Mouse (Mus musculus) megakaryocyte-erythroid progenitor cell, adult 5-6 weeks (primary cell): ENCODE measurements around the gene Cks1b. TPM values are rescaled to one million over a fixed set of nuclear protein-coding genes. Genes with fewer than 3 reads are reported as not detected.
A peak's percentile ranks its signal among the peaks of the same experiment; 100 is the strongest.
"Not testable (repeated sequence)": the region's sequence is repeated elsewhere in the genome, so short reads cannot be mapped to it uniquely, and the experiment has no call there.

Source experiments
- ATAC-seq: replicated peaks from 2 replicates; pipeline ENCODE4 v1.8.0; 2016; ENCODE audit warnings: mild to moderate bottlenecking, inconsistent platforms; ENCODE audit not compliant: severe bottlenecking, poor library complexity, low FRiP score, low TSS enrichment
- total RNA-seq, 2 experiments: library from RNA; stranded (forward) in 1 of 2; stranded (reverse) in 1 of 2; fragments of 200-1000, 215-1000 nt in 1 of 2; fragments of >200 nt in 1 of 2; fragmentation: Nextera tagmentation in 1 of 2; gene quantifications; 2 replicates each; pipeline ENCODE4 v1.2.3; 2014 to 2017

Gene Cks1b
- total RNA-seq, 2 experiments from 2014 or later, result 127 to 237 TPM

DNA sequence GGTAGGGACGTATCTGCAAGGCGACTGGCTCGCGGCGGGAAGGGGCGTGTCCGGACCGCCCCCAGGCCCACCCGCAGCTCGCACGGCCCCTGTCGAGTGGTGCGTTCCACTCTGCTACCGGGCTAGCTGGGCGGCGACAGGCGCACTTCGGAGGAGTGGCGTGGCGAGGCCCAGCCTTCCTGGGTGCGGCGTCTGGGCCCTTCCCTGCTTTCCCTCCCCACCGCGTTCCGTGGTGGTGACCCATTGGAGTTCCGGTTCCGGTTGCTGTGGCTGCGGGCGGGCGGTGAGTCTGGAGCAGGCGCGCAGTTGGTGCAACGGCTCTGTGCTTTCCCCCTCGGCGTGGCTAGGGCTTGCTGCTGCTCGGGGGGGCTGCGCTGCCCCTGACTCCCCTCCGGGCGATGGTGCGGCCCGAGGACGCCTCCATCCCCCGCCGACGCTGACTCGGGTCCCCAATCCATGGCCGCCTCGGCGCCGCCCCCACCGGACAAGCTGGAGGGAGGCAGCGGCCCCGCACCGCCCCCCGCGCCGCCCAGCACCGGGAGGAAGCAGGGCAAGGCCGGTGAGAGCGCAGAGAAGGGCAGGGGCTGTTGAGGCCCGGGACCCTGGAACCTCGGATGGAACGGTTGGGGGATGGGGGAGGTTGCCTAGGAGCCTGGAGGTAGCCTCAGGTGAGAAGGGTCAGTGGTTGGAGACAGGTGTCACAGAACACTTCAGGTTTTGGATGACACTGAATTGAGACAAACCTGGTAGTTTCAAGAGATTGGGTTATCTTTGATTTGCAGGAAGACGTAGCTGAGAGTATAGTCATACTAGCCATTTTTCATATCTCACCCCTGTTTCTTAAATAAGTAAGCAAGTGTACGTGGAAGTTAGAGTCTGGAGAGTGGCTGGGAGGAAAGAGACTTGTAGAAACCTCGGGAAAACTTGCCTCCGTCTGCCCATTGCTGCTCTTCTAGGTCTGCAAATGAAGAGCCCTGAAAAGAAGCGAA, 12.3 kb upstream of the Cks1b start, which contains the start of gene Pygo2:
Gene Pygo2 (plus strand): TSS at position 44 of the 989 bp plus-strand sequence.
- peak; percentile 91 for ATAC-seq

DNA sequence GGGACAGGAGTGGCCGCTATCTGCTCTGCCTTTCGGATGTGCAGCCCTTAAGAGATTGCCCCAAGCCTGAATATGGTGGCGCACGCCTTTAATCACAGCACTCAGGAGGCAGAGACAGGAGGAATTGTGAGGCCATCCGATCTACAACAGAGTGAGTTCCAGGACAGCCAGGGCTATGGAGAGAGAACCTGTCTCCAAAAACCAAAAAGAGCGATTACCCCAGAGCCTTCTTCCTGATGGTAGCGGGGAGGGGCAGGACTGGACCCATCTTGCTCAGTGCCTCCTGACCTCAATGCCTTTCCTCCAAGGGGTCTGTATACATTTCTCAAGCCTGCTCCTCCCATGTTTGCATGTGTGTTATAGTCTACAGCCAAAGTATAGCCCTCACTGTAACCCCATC, 10.8 kb upstream of the Cks1b start:
- not testable (repeated sequence) for ATAC-seq

DNA sequence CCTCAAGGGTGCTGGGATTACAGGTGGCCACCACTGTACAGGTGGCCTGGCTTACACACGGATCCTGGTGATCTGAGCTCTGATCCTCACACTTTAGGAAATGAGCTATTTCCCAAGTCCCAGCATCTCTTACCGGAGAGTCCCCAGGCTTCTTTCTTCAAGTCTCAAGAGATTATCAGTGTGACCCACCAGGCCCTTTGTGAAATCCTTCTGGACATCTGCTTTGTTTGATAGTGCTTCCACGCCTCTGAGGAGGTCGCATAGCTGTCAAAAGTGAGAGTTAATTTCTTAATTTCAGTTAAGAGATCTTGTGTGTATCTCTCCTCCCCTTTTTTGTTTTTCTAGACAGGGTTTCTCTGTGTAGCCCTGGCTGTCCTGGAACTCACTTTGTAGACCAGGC, 7.7 kb upstream of the Cks1b start:
- peak; percentile 42 for ATAC-seq

DNA sequence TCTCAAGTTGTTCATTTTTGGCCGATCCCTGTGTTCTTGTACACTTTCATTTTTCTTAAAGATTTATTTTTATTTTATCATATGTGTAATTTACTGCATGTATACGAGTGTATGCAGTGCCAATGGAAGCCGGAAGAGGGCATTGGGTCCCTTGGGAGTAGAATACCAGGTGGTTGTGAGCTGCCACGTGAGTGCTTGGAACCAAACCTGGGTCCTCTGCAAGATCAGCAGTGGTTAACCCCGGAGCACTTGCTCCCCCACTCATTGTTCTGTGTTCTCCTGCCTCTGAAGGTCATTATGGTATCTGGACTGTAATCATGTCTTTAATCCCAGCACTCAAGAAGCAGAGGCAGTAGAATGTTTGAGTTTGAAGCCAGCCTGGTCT, 7.0 kb upstream of the Cks1b start:
- no peak for ATAC-seq

DNA sequence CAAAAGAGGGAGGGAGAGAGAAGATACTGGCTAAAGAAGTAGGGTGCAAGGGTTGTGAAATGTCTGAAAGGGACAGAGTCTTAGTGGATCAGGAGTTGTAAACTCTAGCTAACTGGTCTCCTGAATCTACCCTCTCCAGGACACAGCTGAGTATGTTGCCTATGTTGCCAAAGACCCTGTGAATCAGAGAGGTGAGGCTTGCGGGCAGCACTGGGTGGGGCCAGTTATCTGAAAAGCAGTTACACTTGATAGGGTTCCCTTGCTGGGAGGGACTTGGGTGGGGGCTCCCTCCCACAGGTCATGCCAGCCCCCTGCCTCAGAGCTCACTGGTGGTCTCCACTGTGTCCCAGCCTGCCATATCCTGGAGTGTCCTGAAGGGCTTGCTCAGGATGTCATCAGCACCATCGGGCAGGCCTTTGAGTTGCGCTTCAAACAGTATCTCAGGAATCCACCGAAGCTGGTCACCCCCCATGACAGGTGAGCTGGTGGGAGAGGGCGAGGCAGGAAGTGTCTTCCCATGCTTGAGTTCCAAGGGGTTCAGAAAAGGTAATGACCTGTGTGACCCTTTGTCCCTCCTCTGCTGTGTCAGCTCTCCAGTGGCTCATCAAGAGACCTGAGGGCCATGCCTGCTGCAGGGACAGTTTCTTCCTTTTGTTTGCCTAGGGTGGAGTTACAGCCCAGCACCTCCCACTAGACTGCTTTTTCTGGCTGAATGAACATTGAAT, 6.4 kb upstream of the Cks1b start:
- ATAC-seq, result 0 out of 2 replicates have a peak, but pooled peaks have one; percentile 20

DNA sequence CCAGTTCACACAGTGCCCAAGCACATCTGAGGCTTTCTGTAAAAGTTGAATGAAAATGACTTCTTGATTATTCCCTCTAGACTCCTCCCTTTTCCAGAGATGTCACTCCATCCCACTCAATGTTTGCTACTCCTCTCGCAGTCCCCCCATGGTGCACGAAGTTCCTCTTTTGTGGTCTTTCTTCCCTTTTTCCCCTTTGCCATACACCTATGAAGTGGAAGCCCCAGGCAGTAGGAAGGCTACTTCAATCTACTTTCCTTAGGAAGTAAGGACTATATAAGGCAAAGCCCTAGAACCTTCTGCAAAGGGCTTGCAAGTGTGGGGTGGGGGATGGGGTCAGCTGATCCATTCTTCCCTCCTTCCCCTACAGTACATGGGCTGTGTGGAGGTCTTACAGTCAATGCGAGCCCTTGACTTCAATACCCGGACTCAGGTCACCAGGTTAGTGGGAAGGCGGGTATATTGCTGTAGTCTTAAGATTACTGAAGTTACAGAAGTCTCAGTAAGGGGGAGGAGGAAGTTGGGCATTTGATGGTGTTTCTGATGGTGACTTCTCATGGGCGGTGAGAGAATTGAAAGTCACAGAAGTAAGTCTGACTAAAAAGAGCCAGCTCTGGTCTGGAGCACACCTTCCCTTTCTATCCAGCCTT, 4.5 kb upstream of the Cks1b start:
- ATAC-seq, result no peak

DNA sequence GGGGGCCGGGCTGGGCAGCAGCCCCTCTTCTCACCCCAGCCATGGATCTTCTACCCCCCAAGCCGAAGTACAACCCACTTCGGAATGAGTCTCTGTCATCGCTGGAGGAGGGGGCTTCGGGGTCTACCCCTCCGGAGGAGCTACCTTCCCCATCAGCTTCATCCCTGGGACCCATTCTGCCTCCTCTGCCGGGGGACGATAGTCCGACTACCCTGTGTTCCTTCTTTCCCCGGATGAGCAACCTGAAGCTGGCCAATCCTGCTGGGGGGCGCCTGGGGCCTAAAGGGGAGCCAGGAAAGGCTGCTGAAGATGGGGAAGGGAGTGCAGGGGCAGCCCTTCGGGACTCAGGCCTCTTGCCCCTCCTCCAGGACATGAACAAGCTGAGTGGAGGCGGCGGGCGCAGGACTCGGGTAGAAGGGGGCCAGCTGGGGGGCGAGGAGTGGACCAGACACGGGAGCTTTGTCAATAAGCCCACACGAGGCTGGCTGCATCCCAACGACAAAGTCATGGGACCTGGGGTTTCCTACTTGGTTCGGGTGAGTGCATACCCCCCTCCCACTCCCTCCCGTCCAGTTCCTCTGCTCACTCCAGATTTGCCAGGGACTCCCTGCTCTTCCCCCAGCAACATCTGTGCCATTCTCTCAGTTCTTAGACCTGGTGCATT, 3.8 kb upstream of the Cks1b start:
- ATAC-seq, result no peak

DNA sequence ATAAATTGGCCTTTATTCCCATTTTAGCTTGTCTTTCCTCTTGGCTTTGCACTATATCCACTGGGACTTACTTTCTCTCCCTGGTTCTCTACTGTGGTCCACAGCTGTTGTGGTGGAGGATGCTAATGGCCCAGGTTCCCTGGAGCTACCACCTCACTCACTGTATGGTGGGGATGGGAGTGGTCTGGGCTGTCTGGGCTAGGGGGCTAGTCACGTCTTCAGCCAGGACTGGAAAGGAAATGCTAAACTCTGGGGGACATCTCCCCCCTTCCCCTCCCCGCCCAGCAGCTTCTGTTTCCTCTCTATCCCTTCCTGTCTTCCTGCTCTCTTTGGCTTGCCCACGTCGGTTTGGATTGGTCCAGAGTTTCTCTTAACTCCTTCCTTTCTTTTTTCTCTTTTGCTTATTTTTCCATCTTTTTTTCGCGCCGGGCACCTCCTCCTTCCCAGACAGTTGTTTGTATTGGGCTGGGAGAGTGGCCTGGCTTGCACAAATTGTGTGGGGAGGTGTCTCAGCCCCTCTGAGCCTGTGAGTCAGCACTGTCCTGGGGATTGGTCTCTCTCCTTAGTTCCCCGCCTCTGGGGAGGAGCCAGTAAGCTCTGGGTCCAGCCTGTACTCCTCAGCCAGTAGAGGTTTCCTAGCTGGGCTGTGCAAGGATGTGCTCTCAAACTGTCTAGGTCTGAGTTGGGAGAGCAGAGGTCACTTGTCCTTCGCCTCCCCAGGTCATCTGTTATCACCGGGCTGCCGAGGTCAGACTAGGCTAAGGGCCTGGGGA, 3.0 kb upstream of the Cks1b start:
- ATAC-seq, result peak; percentile 62

DNA sequence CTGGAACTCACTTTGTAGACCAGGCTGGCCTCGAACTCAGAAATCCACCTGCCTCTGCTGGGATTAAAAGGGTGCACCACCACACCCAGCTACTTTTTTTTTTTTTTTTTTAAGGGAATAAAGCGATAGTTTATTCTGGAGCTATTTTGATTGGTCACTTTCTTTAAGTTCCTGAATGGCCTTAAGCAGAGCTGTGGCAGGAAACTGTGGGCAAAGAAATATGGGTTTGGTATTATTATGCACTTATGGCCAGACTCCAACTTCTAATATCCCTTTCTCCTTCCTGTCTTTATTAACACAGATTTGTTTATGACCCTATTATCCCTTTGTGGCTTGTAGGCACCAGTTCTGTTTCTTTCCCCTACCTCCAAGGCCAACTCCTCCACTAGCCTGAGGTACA, 2.2 kb upstream of the Cks1b start:
- no peak for ATAC-seq

DNA sequence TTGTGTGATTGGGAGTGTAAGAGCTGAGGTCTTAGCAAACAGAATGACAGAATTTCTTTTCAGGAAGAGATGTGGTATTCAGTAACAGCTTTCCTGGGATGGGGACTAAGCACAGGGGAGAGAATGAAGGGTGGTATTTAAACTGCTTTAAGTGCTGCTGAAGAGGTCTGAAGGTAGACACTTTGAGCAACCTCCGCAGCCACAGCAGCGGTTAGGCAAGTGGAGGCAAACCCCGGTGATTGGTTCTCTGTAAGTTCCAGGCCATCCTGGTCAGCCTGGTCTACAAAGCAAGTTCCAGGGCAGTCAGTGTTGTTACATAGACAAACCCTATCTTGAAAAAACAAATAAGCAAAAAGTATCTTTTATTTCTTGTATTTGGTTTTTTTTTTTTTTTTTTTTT, 1.8 kb upstream of the Cks1b start:
- ATAC-seq, result no peak

DNA sequence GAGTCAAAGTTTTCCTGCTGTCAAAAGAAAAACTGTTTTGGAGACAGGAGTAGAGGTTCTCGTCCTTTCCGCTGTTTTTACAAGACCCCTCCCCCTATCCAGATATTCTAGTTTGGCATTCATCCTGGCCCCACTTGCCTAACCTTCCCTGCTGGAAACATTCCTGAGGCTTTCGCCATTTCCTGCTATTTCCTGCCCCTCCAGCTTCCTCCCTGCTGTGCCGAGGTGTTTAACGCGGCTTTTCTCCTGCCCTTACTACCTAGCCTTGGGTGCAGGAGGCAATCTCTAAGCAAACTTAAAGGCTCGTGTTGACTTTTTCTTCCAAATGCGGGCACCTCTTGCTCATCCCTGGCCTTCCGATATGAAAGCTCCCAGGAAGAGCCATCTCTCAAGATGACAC, 1.4 kb upstream of the Cks1b start:
- ATAC-seq, result no peak

DNA sequence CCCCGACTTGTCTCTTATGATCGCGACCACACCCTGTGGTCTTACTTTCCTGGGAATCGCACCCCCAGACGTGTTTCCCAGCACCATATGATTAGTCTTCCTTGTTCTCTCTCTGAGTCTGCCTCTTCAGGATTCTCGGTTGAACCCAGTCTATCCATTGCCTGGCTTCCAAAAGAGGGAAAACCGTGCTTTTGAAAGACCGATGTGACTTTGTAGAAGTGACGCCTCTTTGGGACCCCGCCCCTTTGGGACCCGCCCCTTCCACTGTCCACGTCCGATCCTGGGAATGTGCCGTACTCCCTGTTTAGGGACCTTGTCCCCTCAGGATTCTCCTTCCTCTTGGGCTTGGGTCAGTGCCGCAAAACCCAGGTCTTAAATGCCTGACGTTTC, 673 bp upstream of the Cks1b start:
- no peak for ATAC-seq

DNA sequence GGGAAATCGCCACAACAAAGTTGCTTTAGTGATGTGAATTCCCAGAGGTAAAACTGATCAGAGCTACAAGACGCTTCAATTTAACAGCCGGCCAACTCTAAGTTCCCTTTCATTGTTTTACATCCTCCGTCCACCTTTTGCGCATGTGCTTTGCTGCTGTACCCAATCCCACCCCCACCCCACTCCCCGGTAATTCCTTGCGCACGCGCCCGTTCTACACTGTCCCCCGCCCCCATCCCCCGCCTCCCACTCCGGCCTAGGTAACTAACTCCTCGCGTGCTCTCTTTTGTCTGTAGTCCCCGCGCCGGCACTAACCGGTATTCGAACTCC, 378 bp downstream of the Cks1b start:
- peak; percentile 4 for ATAC-seq

DNA sequence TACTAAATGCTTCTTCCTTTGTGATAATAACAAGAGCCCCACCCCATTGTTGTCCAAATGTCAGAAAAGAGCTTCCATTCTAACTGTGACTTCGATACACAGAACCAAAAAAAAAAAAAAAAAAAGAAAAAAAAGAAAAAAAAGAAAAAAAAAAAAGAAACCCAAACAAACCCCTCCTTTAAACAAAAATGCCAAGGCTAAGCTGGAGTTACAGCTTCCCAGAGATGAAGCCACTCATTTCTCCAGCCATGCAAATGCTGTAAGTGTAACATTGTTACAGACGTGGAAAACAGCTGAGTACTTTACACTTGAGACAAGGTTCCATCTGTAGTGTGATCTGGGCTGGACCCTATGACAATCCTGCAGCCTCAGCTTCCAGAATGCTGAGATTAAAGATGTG, 1.1 kb downstream of the Cks1b start:
- no peak for ATAC-seq

DNA sequence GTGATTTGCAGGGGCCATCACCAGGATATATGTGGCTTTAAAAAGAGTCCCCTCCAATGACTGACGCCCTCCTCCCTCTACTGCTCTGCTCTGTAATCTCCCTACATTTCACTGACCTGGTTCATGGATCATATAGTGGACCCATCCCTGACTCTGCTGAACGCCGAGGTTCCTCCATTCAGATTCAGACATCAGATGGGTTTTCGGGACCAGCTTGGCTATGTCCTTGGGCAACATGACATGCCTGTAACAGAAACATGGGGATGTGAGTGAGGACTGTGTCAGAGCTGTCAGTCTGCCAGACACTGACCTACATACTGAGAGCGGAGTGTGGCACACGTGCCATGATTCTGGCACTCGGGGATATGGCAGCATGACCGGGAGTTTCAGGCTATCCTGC, 2.0 kb downstream of the Cks1b start:
- ATAC-seq, result no peak

DNA sequence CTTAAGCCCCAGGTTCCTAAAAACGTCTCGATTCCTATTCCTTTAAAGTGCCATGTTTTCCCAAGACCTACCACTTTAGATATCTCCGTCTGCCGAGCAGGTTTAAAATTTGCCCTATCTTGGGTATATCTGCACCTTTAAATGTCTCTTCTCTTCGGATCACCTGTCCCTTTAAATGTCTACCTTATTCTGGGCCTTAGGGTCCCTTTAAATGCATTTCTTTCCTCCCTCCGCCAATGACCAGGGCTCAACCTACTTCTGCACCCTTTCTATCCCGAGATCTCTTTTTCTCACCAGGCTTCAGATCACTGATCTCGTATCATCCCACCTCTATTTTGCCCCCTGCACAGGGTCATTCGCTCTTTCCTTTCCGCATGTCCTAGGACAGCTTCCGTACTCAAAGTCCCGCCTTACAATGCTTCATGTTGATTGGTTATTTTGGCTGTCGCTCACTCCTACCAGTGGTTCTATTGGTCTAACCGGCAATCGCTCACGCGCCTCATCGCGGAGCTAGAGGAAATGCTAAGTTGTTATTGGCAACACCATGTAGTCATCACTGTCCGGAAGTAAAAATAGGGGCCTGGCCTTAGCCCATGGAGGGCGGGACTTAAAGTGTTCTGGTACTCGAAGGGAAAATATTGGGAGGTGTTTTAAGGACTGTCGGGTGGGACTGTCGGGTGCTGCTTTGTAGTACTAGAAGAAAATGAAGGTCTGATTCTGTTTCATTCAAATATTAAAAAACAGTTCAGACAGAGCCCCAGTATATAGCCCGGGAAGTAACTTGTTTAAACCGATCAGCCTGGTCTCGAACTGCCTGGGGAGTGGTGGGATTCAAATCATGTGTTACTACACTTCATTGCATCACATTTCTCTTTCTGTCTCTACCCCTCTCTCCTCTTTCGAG, 6.4 kb downstream of the Cks1b start, which contains the start of gene Flad1:
Gene Flad1 (minus strand): TSS at position 381 of the 904 bp plus-strand sequence.
- ATAC-seq, result peak; percentile 99

DNA sequence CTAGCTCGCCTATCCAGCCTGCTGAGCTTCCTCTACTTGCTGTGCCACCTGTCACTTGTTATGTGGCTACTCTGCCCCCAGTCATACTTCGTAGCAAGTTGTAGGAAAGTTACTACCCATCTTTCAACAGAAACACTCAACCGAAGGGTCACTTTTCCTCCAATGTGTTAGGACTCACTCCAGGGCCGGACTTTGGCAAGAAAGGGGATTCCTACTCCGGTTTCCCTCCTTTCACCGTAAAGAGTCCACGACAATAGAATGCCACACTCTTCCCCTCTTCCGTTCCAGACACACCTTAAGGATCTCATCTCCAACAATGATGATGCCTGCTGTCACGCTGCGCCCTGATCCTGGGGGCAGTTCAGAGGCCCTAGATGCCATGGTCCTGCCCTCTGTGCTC, 7.3 kb downstream of the Cks1b start:
- no peak for ATAC-seq

DNA sequence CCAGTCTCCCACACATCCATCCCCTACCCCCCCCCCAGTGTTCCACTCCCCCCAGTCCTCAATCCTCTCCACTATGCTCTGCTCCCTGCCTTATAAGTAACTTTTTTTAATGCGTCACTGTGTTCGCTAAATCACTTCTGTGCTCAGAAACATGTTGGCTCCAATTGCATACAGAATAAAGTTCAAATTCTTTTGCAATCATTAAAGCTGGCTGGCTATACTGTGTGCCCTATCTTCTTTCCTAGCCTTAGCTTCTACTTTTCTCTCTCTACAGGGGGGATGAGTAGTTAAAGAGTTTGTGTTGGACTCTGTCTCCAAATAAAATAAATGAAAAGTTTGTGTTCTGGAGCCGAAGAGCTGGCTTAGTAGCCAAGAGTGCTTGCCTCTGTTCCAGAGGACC, 8.5 kb downstream of the Cks1b start:
- ATAC-seq, result no peak
